Mouse (Mus musculus) skeletal muscle tissue, postnatal 0 days (tissue): ENCODE results near the gene Grap2. TPM values are rescaled to one million over a fixed set of nuclear protein-coding genes. Genes with fewer than 3 reads are reported as not detected.

Source experiments
- microRNA-seq, 2 experiments: library from miRNA; unstranded; fragments of <30 nt; microRNA quantifications; one replicate each; pipeline ENCODE4; 2016
- polyA plus RNA-seq: library from polyadenylated mRNA; unstranded; fragments of >200 nt; fragmentation: Nextera tagmentation; extraction: Ambion mirVana; gene quantifications from 2 replicates; pipeline ENCODE4 v1.2.1, GENCODE M21; 2015

The Grap2 gene
- polyA plus RNA-seq: 0.29 and 0.30 TPM in 2 replicates

DNA sequence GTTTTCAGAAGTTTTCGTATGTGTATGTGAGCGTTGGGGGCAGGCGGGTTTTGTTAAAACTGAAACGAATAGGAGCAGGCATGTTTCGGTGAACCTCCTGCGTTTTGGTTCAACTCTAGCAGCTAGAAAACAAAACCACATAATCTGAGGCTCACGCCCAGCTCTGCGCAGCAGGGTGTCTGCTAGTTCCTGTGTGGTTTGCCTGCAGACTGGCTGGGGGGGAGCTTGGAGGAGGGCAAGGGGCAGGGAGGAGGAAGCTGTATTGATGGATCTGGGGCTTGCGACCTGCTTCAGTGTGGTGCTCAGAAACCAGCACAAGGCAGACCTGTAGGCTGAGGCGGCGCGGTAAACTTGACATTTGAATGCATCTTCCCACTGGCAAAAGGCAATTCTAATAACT, at the start of gene Grap2:
TSS of gene Grap2 (plus strand) at position 304 of the 400 bp plus-strand sequence.

DNA sequence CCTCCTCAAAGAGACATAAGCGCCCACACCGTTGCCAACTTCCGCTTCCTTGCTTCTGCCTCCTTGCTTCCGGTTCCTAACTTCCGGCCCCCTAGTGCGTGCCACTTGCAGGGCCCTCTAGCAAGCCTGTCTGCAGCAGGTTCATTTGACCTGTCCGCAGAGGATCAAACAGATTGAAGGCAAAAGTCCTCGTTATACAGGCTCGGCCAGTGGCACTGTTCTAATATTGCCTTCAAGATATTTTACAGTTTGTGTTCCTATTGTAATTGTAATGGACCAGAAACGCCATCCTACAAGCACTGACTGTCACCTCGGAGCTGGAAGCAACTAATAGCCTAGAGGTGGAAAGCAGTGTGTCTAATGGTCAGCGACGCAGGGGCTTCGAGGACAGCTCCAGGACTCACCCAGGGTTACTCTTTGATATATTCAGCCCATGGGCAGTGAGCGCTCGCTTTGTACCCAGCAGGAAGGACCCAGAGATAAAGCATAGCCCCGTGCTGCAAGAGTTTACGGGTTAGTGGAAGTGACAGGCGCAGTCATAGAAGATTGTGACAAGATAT, 7.2 kb upstream of the Grap2 start, which contains the start of gene Enthd1:
TSS of gene Enthd1 (minus strand) at position 51 of the 560 bp plus-strand sequence.

DNA sequence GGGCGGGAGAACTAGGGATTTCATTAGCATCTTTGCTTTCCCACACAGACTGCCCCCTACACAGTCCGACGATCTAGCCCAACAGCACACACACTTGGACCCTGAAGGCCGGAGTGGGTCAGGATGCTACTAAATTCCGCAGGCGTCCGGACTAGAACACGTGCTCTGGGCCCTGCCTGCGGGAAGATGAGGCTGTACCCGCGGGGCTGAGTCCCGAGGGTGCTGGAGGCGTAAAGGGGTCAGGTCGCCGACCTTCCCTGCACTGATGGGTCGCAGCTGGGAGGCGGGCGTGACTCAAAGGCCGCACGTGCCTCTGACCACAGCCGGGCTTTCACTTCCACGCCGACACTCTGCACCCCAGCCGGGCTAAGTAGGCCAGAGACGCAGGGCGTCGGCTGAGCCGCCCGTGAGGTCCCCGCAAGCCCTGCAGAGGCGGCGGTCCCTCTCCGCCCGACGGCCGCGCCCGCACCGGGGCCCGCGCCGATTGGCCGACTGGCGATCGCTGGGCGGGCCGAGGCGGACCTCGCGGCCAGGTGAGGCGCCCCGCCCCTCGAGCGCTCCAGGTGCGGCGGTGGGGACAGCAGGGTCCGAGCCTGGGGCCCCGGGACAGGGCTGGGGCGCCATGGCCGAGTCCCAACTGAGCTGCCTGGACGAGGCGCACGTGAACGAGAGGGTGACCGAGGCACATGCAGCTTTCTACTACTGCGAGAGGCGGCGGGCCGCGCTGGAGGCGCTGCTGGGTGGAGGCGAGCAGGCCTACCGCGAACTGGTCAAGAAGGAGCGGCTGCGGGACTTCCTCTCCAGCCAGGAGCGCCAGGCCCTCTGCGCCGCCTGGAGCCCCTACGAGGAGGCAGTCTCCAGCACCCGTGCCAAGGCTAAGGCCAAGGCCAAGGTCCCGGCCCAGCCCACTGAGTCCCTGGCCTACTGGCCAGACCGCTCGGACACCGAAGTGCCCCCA, 99.2 kb downstream of the Grap2 start, which contains the start of gene Fam83f:
TSS of gene Fam83f (plus strand) at position 553 of the 958 bp plus-strand sequence.

Small RNA genes within 50 kb of the gene (microRNA-seq; reads per million reads assigned to microRNA genes)
- 0 reads per million in 2 experiments for gene Mir6957

Other genes with a start within 250 kb of the Grap2 start
- gene Enthd1, start 7.4 kb upstream of the Grap2 start, polyA plus RNA-seq: not detected in 2 replicates
- gene Fam83f, start 99.3 kb downstream of the Grap2 start, polyA plus RNA-seq: 0.08 and 0.87 TPM in 2 replicates
- gene Tnrc6b, start 138.7 kb downstream of the Grap2 start, polyA plus RNA-seq: 13.2 and 15.2 TPM in 2 replicates